Mouse (Mus musculus) small intestine, adult 2 months (tissue): ENCODE data around the gene Etaa1.

Experiments used
- CTCF ChIP-seq: fragments of 200-500 bp; IDR thresholded peaks from 2 replicates; pipeline ENCODE4 v1.5.1; 2012; ENCODE audit warnings: low read depth, mild to moderate bottlenecking, control low read depth, inconsistent platforms, low read length, moderate library complexity, mixed read lengths; ENCODE audit not compliant: insufficient replicate concordance, insufficient read length; ENCODE audit errors: extremely low read depth
- POLR2A ChIP-seq: fragments of 200-500 bp; IDR thresholded peaks from 2 replicates; pipeline ENCODE4 v1.6.1; 2012; ENCODE audit warnings: low read depth, mild to moderate bottlenecking, control low read depth, inconsistent platforms, low read length, moderate library complexity

DNA sequence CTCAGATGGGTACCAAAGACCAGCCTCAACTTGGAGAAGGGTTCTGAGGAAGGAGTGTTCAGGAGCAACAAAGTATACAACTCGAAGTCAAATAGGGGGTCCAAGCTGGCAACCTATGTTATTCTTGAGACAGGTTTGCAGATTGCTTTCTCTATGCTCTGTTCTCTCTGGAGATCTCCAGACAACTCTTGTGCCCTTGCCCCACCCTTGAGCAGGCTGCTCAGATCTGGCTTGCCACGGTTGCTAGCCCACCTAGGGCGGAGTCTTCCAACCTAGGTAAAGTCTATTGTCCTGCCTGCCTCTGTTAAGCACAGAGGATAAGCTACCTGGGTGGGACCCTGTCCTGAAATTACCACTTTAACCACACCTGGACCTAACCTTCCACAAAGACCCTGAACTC, 21.9 kb upstream of the Etaa1 start:
- TF ChIP-seq POLR2A (no peak), CTCF (no peak)
